25 mouse cellular contexts compared by ENCODE assay signal in the genomic region with DNA sequence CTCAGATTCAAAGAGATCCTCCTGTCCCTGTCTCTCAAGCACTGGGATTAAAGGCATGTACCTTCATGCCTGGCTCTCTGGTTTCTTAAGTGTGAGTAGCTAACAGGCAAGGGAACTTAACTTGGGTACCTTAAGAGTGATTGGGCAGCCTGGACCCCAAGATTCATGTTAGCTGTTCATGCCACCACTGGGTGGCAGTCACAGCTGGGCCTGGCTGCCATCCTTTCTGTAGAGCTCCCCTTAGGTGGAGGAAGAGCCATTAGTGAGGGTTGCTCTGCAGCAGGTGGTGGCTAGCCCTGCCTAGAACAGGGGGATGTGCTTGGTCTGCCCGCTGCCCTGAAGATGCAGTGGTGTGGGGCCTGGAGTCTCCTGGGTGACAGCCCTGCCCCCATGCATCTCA. TPM values are rescaled to one million over a fixed set of nuclear protein-coding genes. Genes with fewer than 3 reads are reported as not detected.
DNase-seq lines count a peak whose midpoint lies in the region; ATAC-seq and TF ChIP-seq lines count a peak whose summit lies in the region.
"Had no signal": no experiment of that assay in that cellular context is flagged by ENCODE, and none has a peak within 500 bp of the region (broad histone marks: within the 10 kb centered on the region; RNA-seq: fewer than 3 reads in every experiment).

No protein-coding gene starts in this region.

- TF ChIP-seq CTCF in gastrocnemius, adult 2 months (IDR thresholded peaks at IDR 0.05) = peak; percentile 7; the same call in 1 of the 2 replicates
- TF ChIP-seq CTCF in liver, adult 2 months (IDR thresholded peaks at IDR 0.05; ENCODE audit: low read depth, low read length) = peak; percentile 69
- TF ChIP-seq CTCF in ES-Bruce4 (IDR thresholded peaks at IDR 0.05; ENCODE audit: low read depth, low read length) = peak; percentile 13
- peak; percentile 31; the same call in 1 of the 2 replicates for TF ChIP-seq CTCF in embryonic fibroblast, embryonic 13.5 days (IDR thresholded peaks at IDR 0.05; ENCODE audit: borderline replicate concordance, insufficient read depth, low read length)

- H3K27me3 ChIP-seq in liver, adult 2 months (ENCODE audit: control insufficient read depth, insufficient read depth, low read length) = no peaks in the 10 kb centered on the region
- H3K27me3 ChIP-seq in liver, embryonic 11.5 days (replicated peaks; ENCODE audit: control insufficient read depth, insufficient read depth, low read length) = no peaks in the 10 kb centered on the region
- H3K27me3 ChIP-seq in ES-Bruce4 (ENCODE audit: control insufficient read depth, insufficient read depth, low read length, poor library complexity, severe bottlenecking) = no peaks in the 10 kb centered on the region
- H3K27me3 ChIP-seq: heart, embryonic 13.5 days; neural tube, embryonic 13.5 days had no signal

- H3K27ac ChIP-seq in gastrocnemius, adult 2 months = no peak overlapping the region
- H3K27ac ChIP-seq in liver, adult 2 months (replicated peaks; ENCODE audit: insufficient read depth, low read depth, low read length) = no peak overlapping the region
- H3K27ac ChIP-seq in liver, embryonic 11.5 days (ENCODE audit: low read depth, low read length) = no peak overlapping the region
- no peak overlapping the region for H3K27ac ChIP-seq in ES-Bruce4 (ENCODE audit: insufficient read depth, low read length)
- no peak overlapping the region for H3K27ac ChIP-seq in embryonic fibroblast, embryonic 13.5 days (ENCODE audit: insufficient read depth, low read length)
- H3K27ac ChIP-seq: embryonic facial prominence, embryonic 10.5 days; heart, embryonic 13.5 days; hindbrain, embryonic 10.5 days; limb, embryonic 10.5 days; neural tube, embryonic 13.5 days had no signal

- peaks cover 7% of the 10 kb centered on the region; the same call in 1 of the 2 replicates for H3K79me2 ChIP-seq in liver, adult 2 months (ENCODE audit: control insufficient read depth, insufficient read depth, low read length)

- H3K4me2 ChIP-seq in liver, embryonic 11.5 days = no peak overlapping the region
- H3K4me2 ChIP-seq: heart, embryonic 13.5 days; neural tube, embryonic 13.5 days had no signal

- intact Hi-C loops in gastrocnemius, adult 2 months (cut with DNase I) = no loop called here

- DNase-seq in gastrocnemius, adult 2 months = no peak
- no peak for DNase-seq in gastrocnemius, adult 8-10 months (ENCODE audit: low spot score in 2 of 2)
- no peak for DNase-seq in liver, adult 2 months (ENCODE audit: extremely low read depth, low read depth, low spot score)
- DNase-seq in liver, embryonic 11.5 days (ENCODE audit: low spot score) = no peak
- no peak for DNase-seq in spleen, postnatal 14 days (ENCODE audit: low spot score in 2 of 2)
- DNase-seq in thymus, postnatal 4 days = no peak
- DNase-seq: adrenal gland, postnatal 25 days; cerebellum, postnatal 14 days; gastrocnemius, postnatal 36 days; kidney, postnatal 25 days; layer of hippocampus, postnatal 36 days; lung, adult 18-20 months; spleen, adult 18-20 months; thymus, postnatal 25 days had no signal

- ATAC-seq in liver, embryonic 11.5 days (replicated peaks; ENCODE audit: low FRiP score) = no peak
- ATAC-seq: intestine, embryonic 16.5 days had no signal

- H3K36me3 ChIP-seq in liver, adult 2 months (ENCODE audit: control insufficient read depth, insufficient read depth, low read length) = 0 out of 2 replicates have a peak, but pooled peaks cover 2% of the 10 kb centered on the region
- H3K36me3 ChIP-seq in liver, embryonic 11.5 days (ENCODE audit: control insufficient read depth, insufficient read depth, low read length) = peaks cover 17% of the 10 kb centered on the region; the same call in 1 of the 2 replicates
- no peaks in the 10 kb centered on the region for H3K36me3 ChIP-seq in ES-Bruce4 (ENCODE audit: control insufficient read depth, insufficient read depth, low read length, poor library complexity, severe bottlenecking)

- H3K9me3 ChIP-seq in liver, embryonic 11.5 days (ENCODE audit: control insufficient read depth, low read length) = no peaks in the 10 kb centered on the region
- H3K9me3 ChIP-seq in ES-Bruce4 (replicated peaks; ENCODE audit: control insufficient read depth, insufficient read depth, low read length, poor library complexity, severe bottlenecking) = no peaks in the 10 kb centered on the region
- H3K9me3 ChIP-seq: embryonic facial prominence, embryonic 10.5 days; G1E; heart, embryonic 13.5 days; hindbrain, embryonic 10.5 days; limb, embryonic 10.5 days; neural tube, embryonic 13.5 days had no signal

- 93% methylated on average over 1 of the region's 1 CpGs for WGBS in liver, adult 2 months
- WGBS in liver, embryonic 11.5 days = 93% methylated on average over 1 of the region's 1 CpGs

- H3K9ac ChIP-seq in liver, adult 2 months (ENCODE audit: low read depth, low read length) = no peak overlapping the region
- no peak overlapping the region for H3K9ac ChIP-seq in liver, embryonic 11.5 days (ENCODE audit: low read depth, low read length)
- H3K9ac ChIP-seq in ES-Bruce4 (ENCODE audit: low read depth, poor library complexity, severe bottlenecking) = no peak overlapping the region
- H3K9ac ChIP-seq: heart, embryonic 13.5 days; neural tube, embryonic 13.5 days had no signal

- no peak overlapping the region for H3K4me3 ChIP-seq in gastrocnemius, adult 2 months
- H3K4me3 ChIP-seq in liver, adult 2 months (ENCODE audit: insufficient read depth, low read depth, low read length) = no peak overlapping the region
- H3K4me3 ChIP-seq in liver, embryonic 11.5 days (ENCODE audit: low read depth, low read length) = no peak overlapping the region
- no peak overlapping the region for H3K4me3 ChIP-seq in ES-Bruce4 (ENCODE audit: low read depth, low read length)
- H3K4me3 ChIP-seq in embryonic fibroblast, embryonic 13.5 days (ENCODE audit: insufficient read depth, low read length) = no peak overlapping the region
- H3K4me3 ChIP-seq: embryonic facial prominence, embryonic 10.5 days; heart, embryonic 13.5 days; hindbrain, embryonic 10.5 days; limb, embryonic 10.5 days; neural tube, embryonic 13.5 days had no signal

- TF ChIP-seq EP300 in ES-Bruce4 (IDR thresholded peaks at IDR 0.05; ENCODE audit: insufficient read depth, low read depth, low read length) = no peak

- peaks cover 7% of the 10 kb centered on the region for H3K4me1 ChIP-seq in liver, adult 2 months (ENCODE audit: control insufficient read depth, insufficient read depth, low read length)
- H3K4me1 ChIP-seq in liver, embryonic 11.5 days (replicated peaks; ENCODE audit: control insufficient read depth, insufficient read depth, low read length) = peaks cover 8% of the 10 kb centered on the region
- no peaks in the 10 kb centered on the region for H3K4me1 ChIP-seq in ES-Bruce4 (ENCODE audit: control insufficient read depth, insufficient read depth, low read length)
- peaks cover 7% of the 10 kb centered on the region for H3K4me1 ChIP-seq in embryonic fibroblast, embryonic 13.5 days (ENCODE audit: control insufficient read depth, insufficient read depth, low read length)

- no peak for TF ChIP-seq POLR2A in liver, adult 2 months (IDR thresholded peaks at IDR 0.05; ENCODE audit: extremely low read depth, insufficient read depth, low read length)
- no peak for TF ChIP-seq POLR2A in ES-Bruce4 (IDR thresholded peaks at IDR 0.05; ENCODE audit: insufficient read depth, low read length)
- TF ChIP-seq POLR2A in embryonic fibroblast, embryonic 13.5 days (IDR thresholded peaks at IDR 0.05; ENCODE audit: low read depth, low read length) = no peak

RNA-seq across cellular contexts. Expression of a gene that starts 3.9 kb away (rescaled TPM):
- total RNA-seq in gastrocnemius, adult 2 months (2021) = 1 to 10 TPM; 8.1 to 9.9 TPM
- 1 to 10 TPM; 7.8 to 8.9 (median 8.7) TPM for total RNA-seq in gastrocnemius, adult 8-10 months (2022)
- total RNA-seq in liver, adult 2 months (2014; rRNA removed) = 8.9 and 10.6 TPM in 2 replicates
- 10.1 and 11.2 TPM in 2 replicates for polyA plus RNA-seq in liver, adult 2 months (2012; rRNA removed)
- polyA plus RNA-seq in liver, embryonic 11.5 days (2014; fragmentation: Nextera tagmentation; extraction: Ambion mirVana) = 16.2 and 20.9 TPM in 2 replicates
- polyA plus RNA-seq in ES-Bruce4 (2011; ENCODE audit: insufficient read depth, insufficient read length, low read depth, missing spikeins) = 21.5 and 30.7 TPM in 2 replicates
- 21.2 and 25.5 TPM in 2 replicates for polyA plus RNA-seq in embryonic fibroblast, embryonic 13.5 days (2011; ENCODE audit: insufficient read length, low read depth, missing spikeins)

RNA-seq across cellular contexts. Expression of a gene that starts 20.9 kb away (rescaled TPM):
- total RNA-seq in gastrocnemius, adult 2 months (2021) = 1 to 10 TPM; 1.6 to 5.2 TPM
- 1 to 10 TPM; 2.3 to 6.9 (median 4.0) TPM for total RNA-seq in gastrocnemius, adult 8-10 months (2022)
- total RNA-seq in liver, adult 2 months (2014; rRNA removed) = 42.5 and 49.3 TPM in 2 replicates
- 36.4 and 55.0 TPM in 2 replicates for polyA plus RNA-seq in liver, adult 2 months (2012; rRNA removed)
- polyA plus RNA-seq in liver, embryonic 11.5 days (2014; fragmentation: Nextera tagmentation; extraction: Ambion mirVana) = 60.5 and 69.2 TPM in 2 replicates
- 36.3 and 36.5 TPM in 2 replicates for polyA plus RNA-seq in ES-Bruce4 (2011; ENCODE audit: insufficient read depth, insufficient read length, low read depth, missing spikeins)
- 133 and 222 TPM in 2 replicates for polyA plus RNA-seq in embryonic fibroblast, embryonic 13.5 days (2011; ENCODE audit: insufficient read length, low read depth, missing spikeins)
- polyA plus RNA-seq: G1E had no signal

RNA-seq across cellular contexts. Expression of a gene that starts 22.5 kb away (rescaled TPM):
- not detected for total RNA-seq in gastrocnemius, adult 2 months (2021)
- total RNA-seq in gastrocnemius, adult 8-10 months (2022) = not detected
- not detected in 2 replicates for total RNA-seq in liver, adult 2 months (2014; rRNA removed)
- polyA plus RNA-seq in liver, adult 2 months (2012; rRNA removed) = not detected in 2 replicates
- 0.12 and 0.43 TPM in 2 replicates for polyA plus RNA-seq in liver, embryonic 11.5 days (2014; fragmentation: Nextera tagmentation; extraction: Ambion mirVana)
- polyA plus RNA-seq in ES-Bruce4 (2011; ENCODE audit: insufficient read depth, insufficient read length, low read depth, missing spikeins) = 3.1 and 3.3 TPM in 2 replicates
- polyA plus RNA-seq in embryonic fibroblast, embryonic 13.5 days (2011; ENCODE audit: insufficient read length, low read depth, missing spikeins) = not detected in 2 replicates
- total RNA-seq: adrenal gland, postnatal 25 days; gastrocnemius, postnatal 36 days; layer of hippocampus, postnatal 36 days; monocyte, adult 5-6 weeks had no signal
- polyA plus RNA-seq: stomach, embryonic 16.5 days had no signal

Comparison
In these comparisons a context has a peak if more than half of its experiments do, and no peak if none do; other contexts are left out.
1. CTCF ChIP-seq: peak in every context shown above with its lines; median percentile 69 in liver, adult 2 months; 31 in embryonic fibroblast, embryonic 13.5 days; 13 in ES-Bruce4; 7 in gastrocnemius, adult 2 months.